Mouse (Mus musculus): ENCODE measurements around the gene Slc16a1.
A peak's percentile ranks its signal among the peaks of the same experiment; 100 is the strongest.

- TF ChIP-seq CTCF (IDR thresholded peaks at IDR 0.05; ENCODE audit: low read depth) (peak; percentile 89), EP300 (optimal IDR thresholded peaks at IDR 0.05) (no peak)
Observed at GRCm38 (mm10) chr3:104700751-104701335, 62.4 kb downstream of the Slc16a1 start.
